Mouse (Mus musculus) brain, embryonic 14.5 days (tissue): ENCODE measurements at regions not wholly inside any gene's neighbourhood (a gene's known extent, or its start where the extent isn't known, plus 50 kb on each side); places are given as distances from the start of the nearest gene placed in this dataset.

Experiments used
- DNase-seq: peaks from one replicate; pipeline ENCODE4 v3.0.0-alpha.2; 2011; ENCODE audit warnings: low read depth
- CTCF ChIP-seq: fragments of 200-500 bp; IDR thresholded peaks from 2 replicates; pipeline ENCODE4 v1.5.1; 2012; ENCODE audit warnings: inconsistent platforms, mild to moderate bottlenecking, moderate library complexity, borderline replicate concordance; ENCODE audit not compliant: insufficient read depth, insufficient read length; ENCODE audit errors: extremely low read depth
- POLR2A ChIP-seq: fragments of 200-500 bp; IDR thresholded peaks from 2 replicates; pipeline ENCODE4 v1.6.1; 2012; ENCODE audit warnings: mild to moderate bottlenecking, inconsistent platforms, borderline replicate concordance; ENCODE audit not compliant: poor library complexity, insufficient read depth, insufficient read length, severe bottlenecking; ENCODE audit errors: extremely low read depth

DNA sequence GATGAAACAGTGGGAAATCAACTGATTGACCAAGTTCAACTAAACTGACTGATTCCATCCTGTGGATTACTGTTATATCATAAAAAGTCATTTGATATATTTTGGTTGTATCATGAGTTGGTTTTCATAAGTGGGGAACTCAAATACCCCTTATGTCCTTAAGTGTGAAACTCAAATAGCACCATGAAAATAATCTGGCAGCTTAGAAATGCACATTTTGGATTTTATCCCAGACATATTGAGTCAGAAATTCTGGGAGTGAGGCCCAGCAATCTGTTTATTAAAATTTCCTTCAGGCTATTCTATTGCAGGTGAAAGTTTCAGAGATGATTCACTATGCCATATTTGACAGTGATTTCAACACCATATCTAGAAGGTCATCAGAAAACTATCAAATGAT lies 1573.7 kb downstream of the Pcdh9 start:
- DNase-seq: peak; percentile 50
- TF ChIP-seq CTCF (no peak), POLR2A (no peak)

- DNase-seq: no peak
- TF ChIP-seq POLR2A (no peak), CTCF (no peak)
Observed at GRCm38 (mm10) chr14:92303940-92304339, 1586.5 kb downstream of the Pcdh9 start.

GRCm38 (mm10) chr14:92271200-92271599 lies 1619.3 kb downstream of the Pcdh9 start:
- no peak for DNase-seq
- TF ChIP-seq CTCF: no peak
- no peak for TF ChIP-seq POLR2A

GRCm38 (mm10) chr14:92222746-92223145 lies 1667.7 kb downstream of the Pcdh9 start:
- TF ChIP-seq POLR2A (no peak), CTCF (no peak)
- DNase-seq: no peak
